ENCODE assay signal across 8 mouse cellular contexts in genomic region chr14:55659960-55660573, GRCm38 (mm10). TPM values are rescaled to one million over a fixed set of nuclear protein-coding genes. Genes with fewer than 3 reads are reported as not detected.
DNase-seq lines count a peak whose midpoint lies in the region; ATAC-seq and TF ChIP-seq lines count a peak whose summit lies in the region.

Gene Mdp1, minus strand, starts transcription at chr14:55660508.

- no peaks in the 10 kb centered on the region for H3K9me3 ChIP-seq in forebrain, postnatal 0 days (ENCODE audit: low read length)
- H3K9me3 ChIP-seq in lung, embryonic 14.5 days (ENCODE audit: low read depth, low read length): no peaks in the 10 kb centered on the region

- peak; percentile 57 for TF ChIP-seq CTCF in cerebellum, adult 2 months (IDR thresholded peaks at IDR 0.05; ENCODE audit: borderline replicate concordance, insufficient read depth, low read depth, low read length)
- peak; percentile 62 for TF ChIP-seq CTCF in forebrain, postnatal 0 days (IDR thresholded peaks at IDR 0.05; ENCODE audit: low read depth)
- peak; percentile 78 for TF ChIP-seq CTCF in layer of hippocampus, adult 2 months (conservative IDR thresholded peaks at IDR 0.05)
- peak; percentile 60 for TF ChIP-seq CTCF in lung, embryonic 14.5 days (IDR thresholded peaks at IDR 0.05; ENCODE audit: low read depth)

- no peaks in the 10 kb centered on the region for H3K27me3 ChIP-seq in cerebellum, adult 2 months (ENCODE audit: control insufficient read depth, insufficient read depth, low read length)
- H3K27me3 ChIP-seq in forebrain, postnatal 0 days (ENCODE audit: insufficient read depth, low read length): no peaks in the 10 kb centered on the region
- no peaks in the 10 kb centered on the region for H3K27me3 ChIP-seq in lung, embryonic 14.5 days (ENCODE audit: insufficient read depth, low read length)

- TF ChIP-seq POLR2A in cerebellum, adult 2 months (IDR thresholded peaks at IDR 0.05; ENCODE audit: borderline replicate concordance, insufficient read depth, low read length): peak; percentile 55; the same call in 1 of the 2 replicates

- peaks cover 25% of the 10 kb centered on the region for H3K36me3 ChIP-seq in forebrain, postnatal 0 days (ENCODE audit: insufficient read depth)
- H3K36me3 ChIP-seq in lung, embryonic 14.5 days (ENCODE audit: insufficient read depth): peaks cover 42% of the 10 kb centered on the region

- H3K4me3 ChIP-seq in cerebellum, adult 2 months (replicated peaks; ENCODE audit: insufficient read depth, low read depth, low read length): peak within 1 kb of the TSS; percentile 73
- peak within 1 kb of the TSS; percentile 60 for H3K4me3 ChIP-seq in forebrain, postnatal 0 days (ENCODE audit: low read depth, low read length)
- H3K4me3 ChIP-seq in layer of hippocampus, adult 2 months: peak within 1 kb of the TSS; percentile 87
- peak within 1 kb of the TSS; percentile 56 for H3K4me3 ChIP-seq in lung, embryonic 14.5 days (ENCODE audit: low read depth, low read length)

- peak; percentile 86 for DNase-seq in MN1 (ENCODE audit: low spot score)
- DNase-seq in cerebellum, adult 2 months: peak; percentile 81 to 83
- DNase-seq in forebrain, postnatal 0 days: peak; percentile 92
- DNase-seq in heart, postnatal 36 days: peak; percentile 76 to 79
- peak; percentile 83 to 84 for DNase-seq in layer of hippocampus, adult 2 months (ENCODE audit: low spot score in 2 of 2)
- DNase-seq in lung, embryonic 14.5 days: peak; percentile 94
- peak; percentile 79 for DNase-seq in testis, postnatal 14 days (ENCODE audit: low spot score)

- H3K9ac ChIP-seq in forebrain, postnatal 0 days: peak within 1 kb of the TSS; percentile 59
- H3K9ac ChIP-seq in lung, embryonic 14.5 days: peak within 1 kb of the TSS; percentile 81

- intact Hi-C loops in heart, postnatal 36 days (cut with DNase I): loop anchor here (2.0 kb wide), 1 partner anchor 25 kb away; the partner anchor contains the start of gene Ipo4

- under 1% methylated on average over 39 of the region's 39 CpGs for WGBS in cerebellum, adult 2 months
- 2% methylated on average over 39 of the region's 39 CpGs for WGBS in forebrain, postnatal 0 days
- WGBS in lung, embryonic 14.5 days: under 1% methylated on average over 39 of the region's 39 CpGs

- H3K27ac ChIP-seq in cerebellum, adult 2 months (ENCODE audit: insufficient read depth, low read length): peak within 1 kb of the TSS; percentile 23; the same call in 1 of the 2 replicates
- H3K27ac ChIP-seq in forebrain, postnatal 0 days (ENCODE audit: low read depth, low read length): peak within 1 kb of the TSS; percentile 83
- peak within 1 kb of the TSS; percentile 89 for H3K27ac ChIP-seq in layer of hippocampus, adult 2 months
- peak within 1 kb of the TSS; percentile 81 for H3K27ac ChIP-seq in lung, embryonic 14.5 days (ENCODE audit: low read depth)

- peak; percentile 99 for ATAC-seq in forebrain, postnatal 0 days
- peak; percentile 96 for ATAC-seq in lung, embryonic 14.5 days (ENCODE audit: insufficient read depth)
- ATAC-seq in neutrophil, adult 5-6 weeks (ENCODE audit: extremely low read depth, insufficient number of reproducible peaks, low FRiP score, poor library complexity, severe bottlenecking): peak; percentile 84

- H3K4me1 ChIP-seq in cerebellum, adult 2 months (ENCODE audit: control insufficient read depth, insufficient read depth, low read length): no peaks in the 10 kb centered on the region; the same call in 1 of the 2 replicates
- H3K4me1 ChIP-seq in forebrain, postnatal 0 days (ENCODE audit: insufficient read depth): 0 out of 2 replicates have a peak, but pooled peaks cover 2% of the 10 kb centered on the region
- H3K4me1 ChIP-seq in lung, embryonic 14.5 days (ENCODE audit: insufficient read depth): peaks cover 5% of the 10 kb centered on the region; the same call in 1 of the 2 replicates

- H3K4me2 ChIP-seq in forebrain, postnatal 0 days (ENCODE audit: low read depth): peak within 1 kb of the TSS; percentile 59
- H3K4me2 ChIP-seq in lung, embryonic 14.5 days: peak within 1 kb of the TSS; percentile 70

RNA-seq across cellular contexts. Expression of gene Mdp1, which starts in this region (rescaled TPM):
- 44.8 and 44.9 TPM in 2 replicates for polyA plus RNA-seq in cerebellum, adult 2 months (2012; rRNA removed)
- 50.8 and 51.5 TPM in 2 replicates for total RNA-seq in forebrain, postnatal 0 days (2014; rRNA removed)
- polyA plus RNA-seq in forebrain, postnatal 0 days (2015; fragmentation: Nextera tagmentation; extraction: Ambion mirVana): 60.0 and 63.5 TPM in 2 replicates
- total RNA-seq in heart, postnatal 36 days (2021): 10 to 100 TPM; 42.6 to 57.7 TPM
- 10 to 100 TPM; 51.2 to 55.4 TPM for total RNA-seq in layer of hippocampus, adult 2 months (2021)
- polyA plus RNA-seq in lung, embryonic 14.5 days (2014; fragmentation: Nextera tagmentation; extraction: Ambion mirVana): 51.6 and 52.0 TPM in 2 replicates
- 40.6 and 42.1 TPM in 2 replicates for total RNA-seq in neutrophil, adult 5-6 weeks (2017)

Comparison
In these comparisons a context has a peak if more than half of its experiments do, and no peak if none do; other contexts are left out.
1. Peak in every context shown above with its lines: DNase-seq, ATAC-seq, H3K4me3 ChIP-seq and H3K27ac ChIP-seq.
2. H3K27ac ChIP-seq: peak in every context shown above with its lines; median percentile 89 in layer of hippocampus, adult 2 months; 83 in forebrain, postnatal 0 days; 81 in lung, embryonic 14.5 days; 23 in cerebellum, adult 2 months.